Mouse (Mus musculus): ENCODE measurements around the gene Olfr679. TPM values are rescaled to one million over a fixed set of nuclear protein-coding genes. Genes with fewer than 3 reads are reported as not detected.
"Not testable (repeated sequence)": the region's sequence is repeated elsewhere in the genome, so short reads cannot be mapped to it uniquely, and the experiment has no call there.

Olfr679 gene
- not detected in 2 replicates for total RNA-seq (2021)
- long read RNA-seq, experiment 1: 0 reads
- long read RNA-seq, experiment 2: 0 reads

- no peak for DNase-seq
Measured at GRCm38 (mm10) chr7:105080905-105081304, at the start of gene Olfr679. Gene Olfr679, plus strand, starts transcription at chr7:105081205.

GRCm38 (mm10) chr7:105032398-105032797, 48.6 kb upstream of the Olfr679 start, which contains the start of gene Olfr676:
Gene Olfr676, plus strand, starts transcription at chr7:105032698.
- DNase-seq: no peak

- not testable (repeated sequence) for DNase-seq
Measured at GRCm38 (mm10) chr7:105033836-105034235, 47.2 kb upstream of the Olfr679 start.

- DNase-seq: no peak
Measured at GRCm38 (mm10) chr7:105058951-105059350, 22.1 kb upstream of the Olfr679 start.

GRCm38 (mm10) chr7:105064175-105064574, 16.8 kb upstream of the Olfr679 start, which contains the start of gene Olfr678:
Gene Olfr678, plus strand, starts transcription at chr7:105064475.
- no peak for DNase-seq

- not testable (repeated sequence) for DNase-seq
Measured at GRCm38 (mm10) chr7:105092717-105093116, 11.7 kb downstream of the Olfr679 start, which contains the start of gene Olfr680-ps1. Gene Olfr680-ps1, minus strand, starts transcription at chr7:105092817.

GRCm38 (mm10) chr7:105116536-105116935, 35.5 kb downstream of the Olfr679 start, which contains the start of gene Olfr681:
Gene Olfr681, plus strand, starts transcription at chr7:105116836.
- no peak for DNase-seq

Other genes with a start within 250 kb of the Olfr679 start
- not detected in 2 replicates for gene Usp17lb, start 238.6 kb upstream of the Olfr679 start, total RNA-seq (2021)
- not detected in 2 replicates for gene Usp17la, start 224.2 kb upstream of the Olfr679 start, total RNA-seq (2021)
- gene Olfr665, start 203.2 kb upstream of the Olfr679 start, total RNA-seq (2021): not detected in 2 replicates
- gene Olfr666, start 185.3 kb upstream of the Olfr679 start, total RNA-seq (2021): not detected in 2 replicates
- not detected in 2 replicates for gene Olfr667, start 159.7 kb upstream of the Olfr679 start, total RNA-seq (2021)
- gene Olfr668, start 153.1 kb upstream of the Olfr679 start, total RNA-seq (2021): not detected in 2 replicates
- gene Olfr669, start 147.0 kb upstream of the Olfr679 start, total RNA-seq (2021): not detected in 2 replicates
- not detected in 2 replicates for gene Olfr670, start 118.6 kb upstream of the Olfr679 start, total RNA-seq (2021)
- gene Olfr671, start 102.1 kb upstream of the Olfr679 start, total RNA-seq (2021): not detected in 2 replicates
- not detected in 2 replicates for gene Olfr672, start 79.2 kb upstream of the Olfr679 start, total RNA-seq (2021)
- gene Olfr675, start 52.7 kb upstream of the Olfr679 start, total RNA-seq (2021): not detected in 2 replicates
- not detected in 2 replicates for gene Olfr676, start 48.5 kb upstream of the Olfr679 start, total RNA-seq (2021)
- gene Olfr677, start 29.8 kb upstream of the Olfr679 start, total RNA-seq (2021): not detected in 2 replicates
- not detected in 2 replicates for gene Olfr678, start 16.7 kb upstream of the Olfr679 start, total RNA-seq (2021)
- gene Olfr680-ps1, start 11.6 kb downstream of the Olfr679 start, total RNA-seq (2021): not detected in 2 replicates
- not detected in 2 replicates for gene Olfr681, start 35.6 kb downstream of the Olfr679 start, total RNA-seq (2021)
- not detected in 2 replicates for gene Olfr683, start 65.8 kb downstream of the Olfr679 start, total RNA-seq (2021)
- not detected in 2 replicates for gene Olfr684, start 82.4 kb downstream of the Olfr679 start, total RNA-seq (2021)
- not detected in 2 replicates for gene Olfr685, start 104.8 kb downstream of the Olfr679 start, total RNA-seq (2021)
- not detected in 2 replicates for gene Olfr686, start 126.3 kb downstream of the Olfr679 start, total RNA-seq (2021)
- gene Olfr688, start 206.9 kb downstream of the Olfr679 start, total RNA-seq (2021): not detected in 2 replicates
- gene Olfr689, start 230.0 kb downstream of the Olfr679 start, total RNA-seq (2021): not detected in 2 replicates

Measured in adrenal gland, postnatal 14 days (tissue).